Mouse (Mus musculus) hindbrain, embryonic 15.5 days (tissue): Measurements from ENCODE around the gene Zmynd8. TPM values are rescaled to one million over a fixed set of nuclear protein-coding genes. Genes with fewer than 3 reads are reported as not detected.

Source experiments
- ATAC-seq: fragments of 200-750 bp; cut with Nextera tagmentation; 2 replicates; pipeline ENCODE4 v1.8.0; 2017; ENCODE audit warnings: low read depth, moderate number of reproducible peaks, moderate TSS enrichment; ENCODE audit not compliant: low FRiP score
- H3K27ac ChIP-seq: fragments of 300-500 bp; sonication (generic); replicated peaks from 2 replicates; pipeline ENCODE4 v1.5.1; 2015; ENCODE audit warnings: mild to moderate bottlenecking, inconsistent platforms
- H3K27me3 ChIP-seq: fragments of 300-500 bp; sonication (generic); 2 replicates; pipeline ENCODE4 v1.6.1; 2015; ENCODE audit warnings: control low read depth, inconsistent platforms
- H3K36me3 ChIP-seq: fragments of 300-500 bp; sonication (generic); 2 replicates; pipeline ENCODE4 v1.6.1; 2015; ENCODE audit warnings: control low read depth, inconsistent platforms
- H3K4me1 ChIP-seq: fragments of 300-500 bp; sonication (generic); replicated peaks from 2 replicates; pipeline ENCODE4 v1.6.1; 2015; ENCODE audit warnings: control low read depth, inconsistent platforms
- H3K4me2 ChIP-seq: fragments of 300-500 bp; sonication (generic); 2 replicates; pipeline ENCODE4 v1.6.1; 2015; ENCODE audit warnings: moderate library complexity, mild to moderate bottlenecking, inconsistent platforms
- H3K4me3 ChIP-seq: fragments of 300-500 bp; sonication (generic); 2 replicates; pipeline ENCODE4 v1.5.1; 2015; ENCODE audit warnings: mild to moderate bottlenecking, inconsistent platforms
- H3K9ac ChIP-seq: fragments of 300-500 bp; sonication (generic); 2 replicates; pipeline ENCODE4 v1.6.1; 2015; ENCODE audit warnings: inconsistent platforms
- H3K9me3 ChIP-seq: fragments of 300-500 bp; sonication (generic); 2 replicates; pipeline ENCODE4 v1.6.1; 2016; ENCODE audit warnings: control low read depth, inconsistent platforms
- WGBS: fragments of 180-500 bp; shearing (Covaris S2); methylation state at CpG from one replicate; pipeline ENCODE4 v1.1.7; 2015; 5-methylcytosine and 5-hydroxymethylcytosine counted together
- polyA plus RNA-seq: library from polyadenylated mRNA; unstranded; fragments of >200 nt; fragmentation: Nextera tagmentation; extraction: Ambion mirVana; gene quantifications from 2 replicates; pipeline ENCODE4 v1.2.1, GENCODE M21; 2015

Zmynd8 gene
- polyA plus RNA-seq, 1 experiment from 2014 or later = 71.8 TPM

DNA sequence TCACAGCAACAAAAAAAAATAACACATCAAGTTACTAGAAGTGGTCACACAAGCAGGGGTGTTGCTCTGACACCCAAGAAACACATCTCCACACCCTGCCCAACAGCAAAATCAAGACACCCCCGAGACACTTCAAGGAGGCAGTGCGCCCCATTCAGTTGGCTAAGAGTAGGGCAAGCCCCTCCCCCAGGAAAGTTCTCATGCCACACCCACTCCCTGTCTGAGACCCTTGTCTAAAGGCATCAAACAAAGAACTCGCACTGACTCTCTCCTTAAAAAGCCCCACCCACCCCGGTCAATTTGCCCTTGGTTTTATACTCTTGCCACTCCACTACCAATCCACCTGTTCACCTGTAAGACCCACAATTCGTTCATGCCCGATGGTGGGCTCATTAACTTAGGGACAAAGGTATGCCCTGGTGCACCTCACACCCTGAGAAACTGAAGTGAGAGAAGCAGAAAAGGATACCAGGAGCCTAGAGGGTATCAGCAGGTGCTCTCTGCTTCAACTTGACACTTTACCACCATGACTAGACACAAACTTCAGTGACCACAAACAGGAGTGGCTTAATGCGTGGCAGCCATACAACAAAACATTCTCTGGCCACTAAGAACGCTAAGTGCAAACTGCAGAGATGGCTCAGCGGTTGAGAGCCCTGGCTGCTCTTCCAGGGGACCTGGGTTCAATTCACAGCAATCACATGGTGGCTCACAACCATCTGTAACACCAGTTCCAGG is 45.8 kb downstream of the Zmynd8 start:
- no peaks in the 10 kb centered on the region for H3K27me3 ChIP-seq
- 84% methylated on average over 9 of the region's 9 CpGs for WGBS
- H3K9ac ChIP-seq = no peak overlapping the region
- no peak overlapping the region for H3K4me2 ChIP-seq
- no peak overlapping the region for H3K4me3 ChIP-seq
- no peaks in the 10 kb centered on the region for H3K9me3 ChIP-seq
- ATAC-seq = no peak
- H3K4me1 ChIP-seq = peaks cover 76% of the 10 kb centered on the region
- H3K27ac ChIP-seq = no peak overlapping the region
- no peaks in the 10 kb centered on the region; the same call in 1 of the 2 replicates for H3K36me3 ChIP-seq

DNA sequence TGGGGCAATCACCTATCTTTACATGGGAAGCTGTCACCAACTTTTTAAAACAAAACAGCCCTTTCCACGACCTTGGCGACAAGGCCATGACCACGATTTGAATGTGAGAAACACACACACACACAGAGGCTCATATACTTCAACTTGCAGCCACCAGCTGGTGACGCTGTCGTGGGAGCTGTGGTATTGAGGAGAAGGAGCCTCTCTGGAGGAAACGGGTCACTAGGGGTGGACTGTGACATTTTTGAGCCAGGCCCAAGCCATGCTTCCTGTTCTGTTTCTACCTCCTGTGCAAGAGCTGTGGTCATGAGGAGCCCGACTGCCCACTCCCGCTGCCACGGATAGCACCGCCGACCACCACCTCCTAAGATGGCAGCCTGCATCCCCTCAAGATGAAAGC is 46.4 kb downstream of the Zmynd8 start:
- 91% methylated on average over 11 of the region's 11 CpGs for WGBS
- H3K36me3 ChIP-seq = no peaks in the 10 kb centered on the region; the same call in 1 of the 2 replicates
- ATAC-seq = no peak
- H3K27ac ChIP-seq = no peak overlapping the region
- no peaks in the 10 kb centered on the region for H3K27me3 ChIP-seq
- no peak overlapping the region for H3K4me2 ChIP-seq
- H3K9me3 ChIP-seq = no peaks in the 10 kb centered on the region
- no peak overlapping the region for H3K9ac ChIP-seq
- H3K4me1 ChIP-seq = peaks cover 71% of the 10 kb centered on the region
- H3K4me3 ChIP-seq = no peak overlapping the region

DNA sequence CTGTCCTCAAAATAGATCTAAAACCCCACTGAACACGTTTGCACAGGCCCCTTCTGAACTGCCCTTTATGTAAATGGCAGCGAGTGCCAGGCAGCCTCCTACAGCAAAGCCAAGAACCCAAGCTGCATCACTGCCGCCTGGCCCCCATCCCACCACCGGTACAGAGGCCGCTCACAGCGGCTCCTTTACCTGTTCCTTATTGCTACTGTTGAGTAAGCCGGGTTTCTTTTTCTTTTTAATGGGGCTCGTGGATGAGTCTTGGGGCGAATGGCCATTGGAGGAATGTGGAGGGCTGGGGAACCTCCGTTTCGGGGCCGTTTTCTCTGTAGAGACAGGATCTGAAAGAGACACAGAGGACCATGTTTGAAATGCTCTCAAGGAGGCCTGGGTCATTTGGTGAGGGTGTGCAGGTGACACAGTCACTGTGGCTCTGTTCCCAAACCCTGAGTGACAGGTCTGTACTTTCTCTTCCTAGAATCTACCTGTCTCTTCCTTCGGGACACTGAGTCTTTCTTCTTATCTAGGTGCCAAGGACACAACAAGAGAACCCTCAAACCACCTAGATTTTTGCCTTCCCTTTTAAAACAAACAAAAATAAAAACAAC is 46.9 kb downstream of the Zmynd8 start:
- peaks cover 66% of the 10 kb centered on the region for H3K4me1 ChIP-seq

DNA sequence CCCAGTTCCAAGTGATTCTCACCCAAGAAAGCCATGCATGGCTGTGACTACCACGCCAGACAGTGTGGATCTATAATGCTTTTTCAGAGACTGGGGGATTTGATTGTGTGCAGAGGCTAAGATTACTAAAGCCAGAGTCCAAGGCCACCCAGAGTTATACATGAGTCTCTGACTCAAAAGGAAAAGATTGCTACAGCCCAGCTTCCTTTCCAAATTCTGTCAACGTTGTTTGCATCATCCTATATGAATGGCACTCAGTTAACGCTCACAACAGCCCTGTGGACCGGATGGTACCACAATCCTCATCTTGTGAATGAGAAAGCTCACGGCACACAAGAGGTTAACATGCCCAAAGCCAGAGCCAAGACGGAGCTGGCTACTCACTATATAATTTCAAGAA is 48.0 kb downstream of the Zmynd8 start:
- Histone ChIP-seq H3K27ac (peak overlapping the region; percentile 40), H3K27me3 (no peaks in the 10 kb centered on the region), H3K4me3 (no peak overlapping the region), H3K9me3 (no peaks in the 10 kb centered on the region), H3K9ac (no peak overlapping the region), H3K4me2 (no peak overlapping the region), H3K4me1 (peaks cover 55% of the 10 kb centered on the region), H3K36me3 (peaks cover under 1% of the 10 kb centered on the region)
- no peak for ATAC-seq
- 78% methylated on average over 6 of the region's 6 CpGs for WGBS

More for the DNA sequence above, 46.9 kb downstream of the Zmynd8 start:
- H3K4me2 ChIP-seq = no peak overlapping the region
- 84% methylated on average over 13 of the region's 13 CpGs for WGBS
- peak overlapping the region; percentile 40 for H3K27ac ChIP-seq
- H3K4me3 ChIP-seq = no peak overlapping the region
- H3K9me3 ChIP-seq = no peaks in the 10 kb centered on the region
- H3K36me3 ChIP-seq = no peaks in the 10 kb centered on the region; the same call in 1 of the 2 replicates
- H3K9ac ChIP-seq = no peak overlapping the region
- H3K27me3 ChIP-seq = no peaks in the 10 kb centered on the region
- no peak for ATAC-seq

DNA sequence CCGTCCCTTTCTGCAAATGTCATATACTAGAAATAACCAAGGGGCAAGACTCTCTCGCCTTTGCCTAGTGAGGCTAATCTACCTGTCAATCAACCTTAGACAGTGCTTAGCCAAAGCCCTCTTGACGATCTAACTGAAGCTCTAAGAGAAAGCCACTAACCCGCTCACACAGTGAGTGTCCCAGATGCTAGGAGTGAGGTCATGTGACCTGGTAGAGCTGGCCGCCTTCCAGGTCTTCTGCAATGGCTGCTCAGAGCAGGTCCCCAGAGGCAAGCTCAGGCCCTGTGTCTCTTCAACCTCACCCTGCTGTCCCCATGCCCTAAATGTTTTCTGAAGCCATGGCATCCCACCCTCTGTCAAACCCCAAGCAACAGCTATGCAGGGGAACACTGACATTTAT is 49.7 kb downstream of the Zmynd8 start:
- Histone ChIP-seq H3K27me3 (no peaks in the 10 kb centered on the region), H3K9me3 (no peaks in the 10 kb centered on the region), H3K27ac (0 out of 2 replicates have a peak overlapping the region, but pooled peaks have one; percentile 32), H3K9ac (no peak overlapping the region), H3K4me3 (no peak overlapping the region), H3K4me1 (peaks cover 38% of the 10 kb centered on the region), H3K36me3 (peaks cover 16% of the 10 kb centered on the region), H3K4me2 (no peak overlapping the region)
- peak; percentile 47 for ATAC-seq
- whole genome bisulfite sequencing = 25% methylated on average over 5 of the region's 5 CpGs

DNA sequence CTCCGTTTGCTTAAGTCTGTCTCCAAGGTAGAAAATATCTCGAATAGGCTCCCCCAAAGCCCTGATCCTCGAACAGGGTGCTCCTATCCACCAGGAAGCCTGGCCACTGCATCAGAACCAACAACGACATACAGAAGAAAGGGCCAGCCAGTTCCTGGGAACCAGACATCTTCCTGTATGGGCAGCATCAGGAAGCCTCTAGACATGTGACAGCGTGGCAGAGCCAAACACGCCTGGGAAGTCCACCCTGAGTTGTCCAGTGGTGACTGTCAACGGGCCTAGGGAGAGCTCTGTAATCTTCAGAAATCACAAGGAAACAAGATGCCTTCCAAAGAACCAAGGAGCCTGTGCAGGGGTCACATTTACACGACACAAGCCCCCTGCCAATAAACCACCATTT is 52.0 kb downstream of the Zmynd8 start:
- H3K27ac ChIP-seq = no peak overlapping the region
- H3K4me1 ChIP-seq = peaks cover 27% of the 10 kb centered on the region
- H3K4me2 ChIP-seq = no peak overlapping the region
- H3K4me3 ChIP-seq = no peak overlapping the region
- no peak for ATAC-seq
- no peaks in the 10 kb centered on the region for H3K27me3 ChIP-seq
- WGBS = 90% methylated on average over 8 of the region's 8 CpGs
- H3K36me3 ChIP-seq = peaks cover 29% of the 10 kb centered on the region
- no peaks in the 10 kb centered on the region for H3K9me3 ChIP-seq
- H3K9ac ChIP-seq = no peak overlapping the region

DNA sequence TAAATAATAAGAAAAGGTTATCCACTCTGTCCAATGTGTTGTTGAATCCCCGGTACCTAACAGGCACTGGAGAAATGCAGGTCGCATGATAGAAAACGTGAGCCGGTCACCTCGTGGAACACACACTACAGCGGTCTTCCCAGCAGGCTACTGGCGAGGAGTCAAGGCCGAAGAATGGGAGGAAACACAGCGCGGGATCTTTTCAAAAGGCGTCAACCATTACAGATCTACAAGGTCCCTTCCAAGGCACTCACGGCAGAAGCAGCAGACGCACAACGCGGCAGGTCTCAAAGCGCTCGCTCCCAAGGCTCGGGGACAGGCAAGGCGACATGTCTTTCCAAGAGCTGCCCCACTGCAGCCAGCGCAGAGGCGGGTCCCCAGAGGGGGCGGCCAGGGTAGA is 53.3 kb downstream of the Zmynd8 start:
- no peak overlapping the region for H3K4me3 ChIP-seq
- 66% methylated on average over 22 of the region's 22 CpGs for WGBS
- H3K36me3 ChIP-seq = peaks cover 34% of the 10 kb centered on the region
- no peaks in the 10 kb centered on the region for H3K27me3 ChIP-seq
- ATAC-seq = no peak
- no peak overlapping the region for H3K4me2 ChIP-seq
- H3K9ac ChIP-seq = no peak overlapping the region
- no peak overlapping the region for H3K27ac ChIP-seq
- no peaks in the 10 kb centered on the region for H3K9me3 ChIP-seq
- H3K4me1 ChIP-seq = peaks cover 15% of the 10 kb centered on the region

DNA sequence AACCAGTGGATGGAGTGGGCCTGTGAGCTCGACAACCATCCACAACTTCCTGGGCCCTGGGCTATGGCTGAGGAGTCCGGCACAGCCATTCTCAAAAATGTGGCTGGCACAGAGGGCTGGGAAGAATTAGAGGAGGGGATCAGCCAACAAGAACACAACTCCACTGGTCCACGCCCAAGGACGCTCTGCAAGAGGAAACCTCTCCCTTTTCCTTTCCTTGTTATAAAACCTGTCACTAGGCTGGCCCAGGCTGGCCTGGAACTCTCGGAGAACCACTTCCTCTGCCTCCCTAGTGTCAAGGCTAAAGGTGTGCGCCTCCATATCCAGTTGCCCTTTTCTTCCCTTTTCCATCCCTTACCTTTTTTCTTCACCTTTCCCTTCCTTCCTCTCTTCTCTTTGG is 55.5 kb downstream of the Zmynd8 start:
- H3K9me3 ChIP-seq = no peaks in the 10 kb centered on the region
- ATAC-seq = no peak
- 94% methylated on average over 6 of the region's 6 CpGs for WGBS
- H3K4me1 ChIP-seq = peaks cover 21% of the 10 kb centered on the region
- no peak overlapping the region for H3K9ac ChIP-seq
- H3K27me3 ChIP-seq = no peaks in the 10 kb centered on the region
- H3K36me3 ChIP-seq = peaks cover 42% of the 10 kb centered on the region
- H3K27ac ChIP-seq = no peak overlapping the region
- H3K4me3 ChIP-seq = no peak overlapping the region
- no peak overlapping the region for H3K4me2 ChIP-seq

DNA sequence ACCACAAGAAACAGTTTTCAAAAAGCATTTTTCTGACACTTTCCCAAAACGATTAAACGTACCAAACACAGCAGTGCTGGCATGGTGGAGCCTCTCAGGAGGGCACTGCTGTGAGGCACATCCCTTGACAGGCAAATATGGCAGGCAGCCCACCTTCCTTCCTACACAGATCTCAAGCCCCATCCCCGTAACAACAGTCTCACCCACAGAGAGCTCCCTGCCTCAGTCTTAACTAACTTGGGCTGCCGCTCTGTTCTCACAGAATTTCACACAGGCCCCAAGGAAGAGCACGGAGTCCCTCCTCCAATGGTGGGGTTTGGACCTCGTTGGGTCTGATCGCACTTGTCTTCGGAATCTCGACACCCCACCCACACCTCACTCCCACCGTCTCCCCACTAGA is 56.6 kb downstream of the Zmynd8 start:
- Histone ChIP-seq H3K4me1 (peaks cover 21% of the 10 kb centered on the region), H3K9me3 (no peaks in the 10 kb centered on the region), H3K4me3 (no peak overlapping the region), H3K27me3 (no peaks in the 10 kb centered on the region), H3K4me2 (no peak overlapping the region), H3K27ac (no peak overlapping the region), H3K36me3 (peaks cover 42% of the 10 kb centered on the region), H3K9ac (no peak overlapping the region)
- WGBS = 88% methylated on average over 10 of the region's 10 CpGs
- no peak for ATAC-seq

DNA sequence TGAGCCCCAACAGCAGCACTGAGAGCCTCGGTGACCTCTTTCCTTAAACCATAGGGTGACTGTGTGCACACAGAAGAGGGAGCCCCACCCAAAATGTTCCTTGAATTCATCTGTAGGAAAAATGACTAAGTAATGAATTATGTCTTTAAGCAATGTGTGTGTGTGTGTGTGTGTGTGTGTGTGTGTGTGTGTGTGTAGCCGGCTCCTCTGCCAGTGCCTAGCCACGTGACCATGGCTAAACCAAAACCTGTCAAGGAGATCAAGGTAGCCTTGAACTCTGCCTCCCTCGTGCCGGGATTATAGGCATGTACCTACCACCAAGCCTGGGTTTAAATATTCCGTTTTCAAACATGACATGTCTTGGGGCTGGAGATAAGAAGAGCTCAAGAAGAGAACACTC is 57.0 kb downstream of the Zmynd8 start:
- Histone ChIP-seq H3K36me3 (peaks cover 42% of the 10 kb centered on the region), H3K27me3 (no peaks in the 10 kb centered on the region), H3K27ac (no peak overlapping the region), H3K9me3 (no peaks in the 10 kb centered on the region), H3K4me1 (peaks cover 21% of the 10 kb centered on the region), H3K9ac (no peak overlapping the region), H3K4me3 (no peak overlapping the region), H3K4me2 (no peak overlapping the region)
- WGBS = 92% methylated on average over 6 of the region's 6 CpGs
- ATAC-seq = no peak

DNA sequence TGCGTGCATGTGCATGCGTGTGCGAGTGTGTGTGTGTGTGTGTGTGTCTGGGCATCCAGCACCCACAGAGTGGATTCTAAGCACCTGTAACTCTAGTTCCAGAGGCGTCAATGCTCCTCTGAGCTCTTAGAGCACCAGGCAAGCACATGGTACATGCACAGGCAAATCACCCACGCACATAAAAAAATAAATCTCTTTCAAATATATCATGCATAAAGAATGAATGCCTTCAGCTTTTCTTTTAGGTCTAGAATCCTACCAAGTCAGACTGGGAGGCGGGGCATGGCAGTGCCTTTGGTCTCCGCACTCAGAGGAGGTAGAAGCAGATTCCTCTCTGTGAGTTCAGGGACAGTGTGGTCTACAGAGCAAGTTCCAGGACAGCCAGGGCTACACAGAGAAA is 58.0 kb downstream of the Zmynd8 start:
- Histone ChIP-seq H3K4me2 (no peak overlapping the region), H3K9ac (no peak overlapping the region), H3K27ac (no peak overlapping the region), H3K36me3 (peaks cover 48% of the 10 kb centered on the region), H3K9me3 (no peaks in the 10 kb centered on the region), H3K4me3 (no peak overlapping the region), H3K4me1 (peaks cover 21% of the 10 kb centered on the region), H3K27me3 (no peaks in the 10 kb centered on the region)
- 91% methylated on average over 7 of the region's 7 CpGs for WGBS
- ATAC-seq = no peak

DNA sequence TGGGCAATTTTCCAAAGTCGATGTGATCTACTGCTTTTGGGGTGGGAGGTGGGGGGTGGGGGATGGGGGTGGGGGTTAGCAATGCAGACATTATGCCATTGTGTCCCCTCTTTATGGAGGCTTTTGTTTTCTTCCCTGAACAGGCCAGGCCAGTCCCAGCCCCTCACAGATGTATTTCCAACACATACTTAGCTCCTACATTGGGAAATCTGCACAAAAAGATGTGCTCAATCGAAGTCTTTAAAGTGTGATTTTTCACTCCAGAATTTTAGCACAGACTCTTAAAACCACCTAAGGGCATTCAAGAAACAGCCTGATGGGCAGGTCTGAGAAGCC is 59.5 kb downstream of the Zmynd8 start:
- WGBS = 46% methylated on average over 2 of the region's 2 CpGs
- H3K27me3 ChIP-seq = no peaks in the 10 kb centered on the region
- H3K4me2 ChIP-seq = no peak overlapping the region
- H3K4me1 ChIP-seq = peaks cover 21% of the 10 kb centered on the region
- H3K36me3 ChIP-seq = peaks cover 48% of the 10 kb centered on the region
- no peak overlapping the region for H3K9ac ChIP-seq
- ATAC-seq = no peak
- H3K27ac ChIP-seq = peak overlapping the region; percentile 62
- H3K9me3 ChIP-seq = no peaks in the 10 kb centered on the region
- no peak overlapping the region for H3K4me3 ChIP-seq
